Mouse (Mus musculus): Measurements from ENCODE around the gene Cpsf4.
"Not testable (repeated sequence)": the region's sequence is repeated elsewhere in the genome, so short reads cannot be mapped to it uniquely, and the experiment has no call there.

The Cpsf4 gene

GRCm38 (mm10) chr5:145166536-145167305 lies at the start of gene Cpsf4, which contains the start of gene Ptcd1:
Gene Cpsf4, plus strand, starts transcription at chr5:145167213.
Gene Ptcd1, minus strand, starts transcription at chr5:145167108.
- peak; percentile 99 for DNase-seq (ENCODE audit: low read depth, low spot score)

- no peak for DNase-seq (ENCODE audit: low read depth, low spot score)
Measured at GRCm38 (mm10) chr5:145118005-145118404, 49.0 kb upstream of the Cpsf4 start.

GRCm38 (mm10) chr5:145118461-145118860 lies 48.6 kb upstream of the Cpsf4 start:
- DNase-seq (ENCODE audit: low read depth, low spot score), result no peak

GRCm38 (mm10) chr5:145119385-145119784 lies 47.6 kb upstream of the Cpsf4 start:
- no peak for DNase-seq (ENCODE audit: low read depth, low spot score)

- no peak for DNase-seq (ENCODE audit: low read depth, low spot score)
Measured at GRCm38 (mm10) chr5:145120921-145121320, 46.1 kb upstream of the Cpsf4 start.

- no peak for DNase-seq (ENCODE audit: low read depth, low spot score)
Measured at GRCm38 (mm10) chr5:145123396-145123795, 43.6 kb upstream of the Cpsf4 start.

GRCm38 (mm10) chr5:145126580-145126979 lies 40.4 kb upstream of the Cpsf4 start:
- DNase-seq (ENCODE audit: low read depth, low spot score), result no peak

- no peak for DNase-seq (ENCODE audit: low read depth, low spot score)
Measured at GRCm38 (mm10) chr5:145129124-145129523, 37.9 kb upstream of the Cpsf4 start.

GRCm38 (mm10) chr5:145129773-145130172 lies 37.2 kb upstream of the Cpsf4 start:
- not testable (repeated sequence) for DNase-seq (ENCODE audit: low read depth, low spot score)

- no peak for DNase-seq (ENCODE audit: low read depth, low spot score)
Measured at GRCm38 (mm10) chr5:145130191-145130590, 36.8 kb upstream of the Cpsf4 start.

GRCm38 (mm10) chr5:145130995-145131394 lies 36.0 kb upstream of the Cpsf4 start:
- DNase-seq (ENCODE audit: low read depth, low spot score), result no peak

- DNase-seq (ENCODE audit: low read depth, low spot score), result not testable (repeated sequence)
Measured at GRCm38 (mm10) chr5:145133275-145133674, 33.7 kb upstream of the Cpsf4 start.

- DNase-seq (ENCODE audit: low read depth, low spot score), result no peak
Measured at GRCm38 (mm10) chr5:145138836-145139235, 28.2 kb upstream of the Cpsf4 start.

- peak; percentile 90 for DNase-seq (ENCODE audit: low read depth, low spot score)
Measured at GRCm38 (mm10) chr5:145139571-145140519, 27.2 kb upstream of the Cpsf4 start, which contains the start of the genes Pdap1 and Bud31. Gene Pdap1, minus strand, starts transcription at chr5:145140238. Gene Bud31, plus strand, starts transcription at chr5:145140362.

GRCm38 (mm10) chr5:145140611-145141010 lies 26.4 kb upstream of the Cpsf4 start:
- no peak for DNase-seq (ENCODE audit: low read depth, low spot score)

GRCm38 (mm10) chr5:145147748-145148147 lies 19.3 kb upstream of the Cpsf4 start:
- no peak for DNase-seq (ENCODE audit: low read depth, low spot score)

GRCm38 (mm10) chr5:145149294-145149693 lies 17.7 kb upstream of the Cpsf4 start:
- no peak for DNase-seq (ENCODE audit: low read depth, low spot score)

- no peak for DNase-seq (ENCODE audit: low read depth, low spot score)
Measured at GRCm38 (mm10) chr5:145152690-145153089, 14.3 kb upstream of the Cpsf4 start.

GRCm38 (mm10) chr5:145161361-145161760 lies 5.7 kb upstream of the Cpsf4 start:
- no peak for DNase-seq (ENCODE audit: low read depth, low spot score)

GRCm38 (mm10) chr5:145164710-145165109 lies 2.3 kb upstream of the Cpsf4 start:
- no peak for DNase-seq (ENCODE audit: low read depth, low spot score)

GRCm38 (mm10) chr5:145165184-145165583 lies 1.8 kb upstream of the Cpsf4 start:
- DNase-seq (ENCODE audit: low read depth, low spot score), result no peak

- peak; percentile 8 for DNase-seq (ENCODE audit: low read depth, low spot score)
Measured at GRCm38 (mm10) chr5:145167306-145167661, 271 bp downstream of the Cpsf4 start.

All from forelimb bud, embryonic 11.5 days (tissue).